Mouse (Mus musculus): ENCODE data around the gene Zfyve28. TPM values are rescaled to one million over a fixed set of nuclear protein-coding genes. Genes with fewer than 3 reads are reported as not detected.

Zfyve28 gene
- polyA plus RNA-seq, 2 experiments: 0.95 to 1.7 TPM

GRCm38 (mm10) chr5:34287001-34287837 lies 1.0 kb downstream of the Zfyve28 start:
- H3K27me3 ChIP-seq (ENCODE audit: control insufficient read depth, insufficient read depth, low read length): peaks cover 50% of the 10 kb centered on the region
- no peaks in the 10 kb centered on the region for H3K36me3 ChIP-seq (ENCODE audit: control insufficient read depth, insufficient read depth, low read length)
- 1% methylated on average over 48 of the region's 54 CpGs for WGBS
- DNase-seq (ENCODE audit: low spot score) (no peak), ATAC-seq (ENCODE audit: low FRiP score, low read depth) (no peak)
- H3K4me2 ChIP-seq (replicated peaks; ENCODE audit: low read depth, low read length, severe bottlenecking): peak overlapping the region; percentile 95
- H3K4me3 ChIP-seq (replicated peaks; ENCODE audit: low read length): peak overlapping the region; percentile 60
- H3K27ac ChIP-seq (replicated peaks; ENCODE audit: low read depth, low read length): no peak overlapping the region
- H3K9me3 ChIP-seq (ENCODE audit: control insufficient read depth, low read length): no peaks in the 10 kb centered on the region
- TF ChIP-seq POLR2A (IDR thresholded peaks at IDR 0.05; ENCODE audit: borderline replicate concordance, extremely low read depth, insufficient read depth, insufficient read length): no peak
- no peaks in the 10 kb centered on the region; the same call in 1 of the 2 replicates for H3K4me1 ChIP-seq (ENCODE audit: control insufficient read depth, insufficient read depth, low read length)
- H3K9ac ChIP-seq (ENCODE audit: low read depth, low read length, severe bottlenecking): 0 out of 2 replicates have a peak overlapping the region, but pooled peaks have one; percentile 7

- Histone ChIP-seq H3K36me3 (ENCODE audit: control insufficient read depth, insufficient read depth, low read length) (no peaks in the 10 kb centered on the region), H3K27me3 (ENCODE audit: control insufficient read depth, insufficient read depth, low read length) (peaks cover 50% of the 10 kb centered on the region), H3K9me3 (ENCODE audit: control insufficient read depth, low read length) (no peaks in the 10 kb centered on the region), H3K27ac (replicated peaks; ENCODE audit: low read depth, low read length) (no peak overlapping the region), H3K9ac (ENCODE audit: low read depth, low read length, severe bottlenecking) (0 out of 2 replicates have a peak overlapping the region, but pooled peaks have one; percentile 7), H3K4me3 (replicated peaks; ENCODE audit: low read length) (peak overlapping the region; percentile 60), H3K4me1 (ENCODE audit: control insufficient read depth, insufficient read depth, low read length) (no peaks in the 10 kb centered on the region; the same call in 1 of the 2 replicates), H3K4me2 (replicated peaks; ENCODE audit: low read depth, low read length, severe bottlenecking) (peak overlapping the region; percentile 95; the same call in 1 of the 2 replicates)
- DNase-seq (ENCODE audit: low spot score) (no peak), ATAC-seq (ENCODE audit: low FRiP score, low read depth) (no peak)
- WGBS: 2% methylated on average over 11 of the region's 11 CpGs
- no peak for TF ChIP-seq POLR2A (IDR thresholded peaks at IDR 0.05; ENCODE audit: borderline replicate concordance, extremely low read depth, insufficient read depth, insufficient read length)
Measured at GRCm38 (mm10) chr5:34286516-34286915, 1.7 kb downstream of the Zfyve28 start.

GRCm38 (mm10) chr5:34285285-34285684 lies 3.0 kb downstream of the Zfyve28 start:
- H3K36me3 ChIP-seq (ENCODE audit: control insufficient read depth, insufficient read depth, low read length): no peaks in the 10 kb centered on the region
- no peaks in the 10 kb centered on the region for H3K9me3 ChIP-seq (ENCODE audit: control insufficient read depth, low read length)
- peaks cover 50% of the 10 kb centered on the region for H3K27me3 ChIP-seq (ENCODE audit: control insufficient read depth, insufficient read depth, low read length)
- no peak for TF ChIP-seq POLR2A (IDR thresholded peaks at IDR 0.05; ENCODE audit: borderline replicate concordance, extremely low read depth, insufficient read depth, insufficient read length)
- 88% methylated on average over 2 of the region's 2 CpGs for WGBS
- DNase-seq (ENCODE audit: low spot score) (no peak), ATAC-seq (ENCODE audit: low FRiP score, low read depth) (no peak)
- no peak overlapping the region for H3K4me2 ChIP-seq (replicated peaks; ENCODE audit: low read depth, low read length, severe bottlenecking)
- H3K27ac ChIP-seq (replicated peaks; ENCODE audit: low read depth, low read length): no peak overlapping the region
- H3K9ac ChIP-seq (ENCODE audit: low read depth, low read length, severe bottlenecking): no peak overlapping the region
- no peaks in the 10 kb centered on the region; the same call in 1 of the 2 replicates for H3K4me1 ChIP-seq (ENCODE audit: control insufficient read depth, insufficient read depth, low read length)
- H3K4me3 ChIP-seq (replicated peaks; ENCODE audit: low read length): no peak overlapping the region

- no peak for DNase-seq (ENCODE audit: low spot score)
- WGBS: 36% methylated on average over 3 of the region's 3 CpGs
- Histone ChIP-seq H3K36me3 (ENCODE audit: control insufficient read depth, insufficient read depth, low read length) (no peaks in the 10 kb centered on the region), H3K27ac (replicated peaks; ENCODE audit: low read depth, low read length) (no peak overlapping the region), H3K9me3 (ENCODE audit: control insufficient read depth, low read length) (no peaks in the 10 kb centered on the region), H3K4me2 (replicated peaks; ENCODE audit: low read depth, low read length, severe bottlenecking) (no peak overlapping the region), H3K4me3 (replicated peaks; ENCODE audit: low read length) (no peak overlapping the region), H3K9ac (ENCODE audit: low read depth, low read length, severe bottlenecking) (no peak overlapping the region), H3K4me1 (ENCODE audit: control insufficient read depth, insufficient read depth, low read length) (no peaks in the 10 kb centered on the region; the same call in 1 of the 2 replicates), H3K27me3 (ENCODE audit: control insufficient read depth, insufficient read depth, low read length) (peaks cover 44% of the 10 kb centered on the region)
- no peak for TF ChIP-seq POLR2A (IDR thresholded peaks at IDR 0.05; ENCODE audit: borderline replicate concordance, extremely low read depth, insufficient read depth, insufficient read length)
- no peak for ATAC-seq (ENCODE audit: low FRiP score, low read depth)
Measured at GRCm38 (mm10) chr5:34284156-34284750, 4.0 kb downstream of the Zfyve28 start.

- WGBS: 82% methylated on average over 5 of the region's 5 CpGs
- no peak for DNase-seq (ENCODE audit: low spot score)
Measured at GRCm38 (mm10) chr5:34283355-34283754, 4.9 kb downstream of the Zfyve28 start.

More at GRCm38 (mm10) chr5:34283355-34283754, 4.9 kb downstream of the Zfyve28 start:
- Histone ChIP-seq H3K4me2 (replicated peaks; ENCODE audit: low read depth, low read length, severe bottlenecking) (no peak overlapping the region), H3K9ac (ENCODE audit: low read depth, low read length, severe bottlenecking) (no peak overlapping the region), H3K36me3 (ENCODE audit: control insufficient read depth, insufficient read depth, low read length) (no peaks in the 10 kb centered on the region), H3K4me3 (replicated peaks; ENCODE audit: low read length) (no peak overlapping the region), H3K27me3 (ENCODE audit: control insufficient read depth, insufficient read depth, low read length) (peaks cover 37% of the 10 kb centered on the region), H3K27ac (replicated peaks; ENCODE audit: low read depth, low read length) (no peak overlapping the region), H3K4me1 (ENCODE audit: control insufficient read depth, insufficient read depth, low read length) (no peaks in the 10 kb centered on the region; the same call in 1 of the 2 replicates), H3K9me3 (ENCODE audit: control insufficient read depth, low read length) (no peaks in the 10 kb centered on the region)
- no peak for ATAC-seq (ENCODE audit: low FRiP score, low read depth)
- no peak for TF ChIP-seq POLR2A (IDR thresholded peaks at IDR 0.05; ENCODE audit: borderline replicate concordance, extremely low read depth, insufficient read depth, insufficient read length)

All from limb, embryonic 14.5 days (tissue).